8 mouse cellular contexts compared by ENCODE assay signal in the genomic region with DNA sequence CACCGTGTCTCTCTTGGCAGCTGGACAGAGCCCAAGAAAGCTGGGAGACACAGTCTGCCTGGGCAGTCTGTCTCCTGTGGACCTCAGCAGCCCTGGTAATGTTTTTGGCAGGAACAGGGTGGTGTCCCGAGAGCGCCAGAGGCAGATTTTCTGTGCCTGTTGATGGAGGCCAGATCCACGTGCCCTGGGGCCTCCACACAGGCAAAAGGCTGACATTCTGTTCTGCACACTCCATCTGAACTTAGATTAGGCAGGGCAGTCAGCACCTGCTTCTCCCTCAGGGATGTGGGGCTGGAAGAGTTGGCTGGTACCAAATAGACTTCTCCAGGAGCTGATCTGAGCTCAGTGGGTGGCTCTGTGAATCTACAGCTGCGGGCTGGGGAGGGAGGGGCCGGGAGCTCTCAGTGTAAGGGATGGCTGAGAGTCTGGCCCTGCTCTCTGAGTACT.
DNase-seq lines count a peak whose midpoint lies in the region; ATAC-seq lines count a peak whose summit lies in the region.

No protein-coding gene starts in this region.

- ATAC-seq in erythroblast, adult 5-6 weeks (replicated peaks; ENCODE audit: low FRiP score, poor library complexity, severe bottlenecking): no peak

- intact Hi-C loops in heart, postnatal 36 days (cut with DNase I): no loop called here

- peak; percentile 31 for DNase-seq in layer of hippocampus, adult 11-12 months (ENCODE audit: low spot score)
- DNase-seq in layer of hippocampus, adult 9-10 months (ENCODE audit: low spot score): no peak
- DNase-seq in adrenal gland, postnatal 10 days: peak; percentile 74
- peak; percentile 30 to 48 for DNase-seq in cerebellum, postnatal 25 days
- DNase-seq in heart, postnatal 36 days: peak; percentile 49 to 58
- peak; percentile 52 for DNase-seq in retina, postnatal 1 day
- DNase-seq in spleen, postnatal 10 days (ENCODE audit: low spot score in 2 of 2): no peak

Comparison
In these comparisons a context has a peak if more than half of its experiments do, and no peak if none do; other contexts are left out.
1. DNase-seq: peak in layer of hippocampus, adult 11-12 months (single experiment), adrenal gland, postnatal 10 days (single experiment), cerebellum, postnatal 25 days (2 of 2), heart, postnatal 36 days (2 of 2) and retina, postnatal 1 day (single experiment); none in layer of hippocampus, adult 9-10 months (single experiment) and spleen, postnatal 10 days (0 of 2).